Mouse (Mus musculus) embryonic facial prominence, embryonic 11.5 days (tissue): ENCODE data around the gene Sesn1. TPM values are rescaled to one million over a fixed set of nuclear protein-coding genes. Genes with fewer than 3 reads are reported as not detected.

Experiments
- ATAC-seq: fragments of 200-750 bp; cut with Nextera tagmentation; replicated peaks from 2 replicates; pipeline ENCODE4 v1.8.0; 2017; ENCODE audit warnings: low read depth; ENCODE audit not compliant: insufficient number of reproducible peaks, low FRiP score, low TSS enrichment
- DNase-seq: peaks from one replicate; pipeline ENCODE4 v3.0.0-alpha.2; 2015; ENCODE audit warnings: low spot score
- H3K27ac ChIP-seq: fragments of 300-500 bp; sonication (generic); replicated peaks from 2 replicates; pipeline ENCODE4 v1.5.1; 2014; ENCODE audit warnings: mild to moderate bottlenecking, low read depth, low read length, control low read depth
- H3K27me3 ChIP-seq: fragments of 300-500 bp; sonication (generic); 2 replicates; pipeline ENCODE4 v1.6.1; 2014; ENCODE audit warnings: mild to moderate bottlenecking, low read length, moderate library complexity, mixed read lengths; ENCODE audit not compliant: control insufficient read depth, insufficient read depth
- H3K36me3 ChIP-seq: fragments of 300-500 bp; sonication (generic); replicated peaks from 2 replicates; pipeline ENCODE4 v1.6.1; 2014; ENCODE audit warnings: low read depth, mild to moderate bottlenecking, low read length, moderate library complexity, mixed read lengths; ENCODE audit not compliant: control insufficient read depth, insufficient read depth
- H3K4me1 ChIP-seq: fragments of 300-500 bp; sonication (generic); 2 replicates; pipeline ENCODE4 v1.6.1; 2014; ENCODE audit warnings: low read length, mixed read lengths; ENCODE audit not compliant: control insufficient read depth, insufficient read depth
- H3K4me2 ChIP-seq: fragments of 300-500 bp; sonication (generic); 2 replicates; pipeline ENCODE4 v1.6.1; 2014; ENCODE audit warnings: low read depth, mild to moderate bottlenecking, control low read depth, low read length, moderate library complexity
- H3K4me3 ChIP-seq: fragments of 300-500 bp; sonication (generic); 2 replicates; pipeline ENCODE4 v1.5.1; 2014; ENCODE audit warnings: low read depth, low read length, control low read depth
- H3K9ac ChIP-seq: fragments of 300-500 bp; sonication (generic); replicated peaks from 2 replicates; pipeline ENCODE4 v1.6.1; 2014; ENCODE audit warnings: mild to moderate bottlenecking, control low read depth, low read length
- H3K9me3 ChIP-seq: fragments of 300-500 bp; sonication (generic); replicated peaks from 2 replicates; pipeline ENCODE4 v1.6.1; 2016; ENCODE audit warnings: mild to moderate bottlenecking, low read length, inconsistent platforms, mixed read lengths; ENCODE audit not compliant: control insufficient read depth
- WGBS: fragments of 180-500 bp; shearing (Covaris S2); extraction: QIAGEN DNeasy Blood & Tissue Kit; methylation state at CpG from one replicate; pipeline ENCODE4 v1.1.7; 2014; 5-methylcytosine and 5-hydroxymethylcytosine counted together
- polyA plus RNA-seq: library from polyadenylated mRNA; unstranded; fragments of >200 nt; fragmentation: Nextera tagmentation; extraction: Ambion mirVana; gene quantifications from 2 replicates; pipeline ENCODE4 v1.2.1, GENCODE M21; 2014

Gene Sesn1
- polyA plus RNA-seq, 1 experiment from 2014 or later: 35.5 TPM

- WGBS: 92% methylated on average over 4 of the region's 4 CpGs
- Histone ChIP-seq H3K36me3 (no peaks in the 10 kb centered on the region; the same call in 1 of the 2 replicates), H3K4me1 (no peaks in the 10 kb centered on the region), H3K9me3 (no peaks in the 10 kb centered on the region), H3K4me3 (no peak overlapping the region), H3K27ac (no peak overlapping the region), H3K27me3 (no peaks in the 10 kb centered on the region), H3K9ac (no peak overlapping the region), H3K4me2 (no peak overlapping the region)
- ATAC-seq (no peak), DNase-seq (no peak)
Observed at GRCm38 (mm10) chr10:41907950-41908349, 98.2 kb downstream of the Sesn1 start.

GRCm38 (mm10) chr10:41908899-41909298, 99.2 kb downstream of the Sesn1 start:
- Histone ChIP-seq H3K4me1 (no peaks in the 10 kb centered on the region), H3K36me3 (no peaks in the 10 kb centered on the region), H3K4me2 (no peak overlapping the region), H3K9me3 (no peaks in the 10 kb centered on the region), H3K27ac (no peak overlapping the region), H3K9ac (no peak overlapping the region), H3K27me3 (no peaks in the 10 kb centered on the region), H3K4me3 (no peak overlapping the region)
- DNase-seq (no peak), ATAC-seq (no peak)
- WGBS: 76% methylated on average over 6 of the region's 6 CpGs

- Histone ChIP-seq H3K4me2 (no peak overlapping the region), H3K9ac (no peak overlapping the region), H3K4me1 (no peaks in the 10 kb centered on the region), H3K36me3 (no peaks in the 10 kb centered on the region), H3K27ac (no peak overlapping the region), H3K27me3 (no peaks in the 10 kb centered on the region), H3K4me3 (no peak overlapping the region), H3K9me3 (no peaks in the 10 kb centered on the region)
- ATAC-seq: no peak
- no peak for DNase-seq
- 91% methylated on average over 8 of the region's 8 CpGs for whole genome bisulfite sequencing
Observed at GRCm38 (mm10) chr10:41912290-41912994, 102.7 kb downstream of the Sesn1 start.

- Histone ChIP-seq H3K4me2 (no peak overlapping the region), H3K36me3 (no peaks in the 10 kb centered on the region), H3K4me1 (no peaks in the 10 kb centered on the region), H3K27ac (no peak overlapping the region), H3K9ac (no peak overlapping the region), H3K4me3 (no peak overlapping the region), H3K27me3 (no peaks in the 10 kb centered on the region), H3K9me3 (no peaks in the 10 kb centered on the region)
- 86% methylated on average over 14 of the region's 14 CpGs for WGBS
- DNase-seq (no peak), ATAC-seq (no peak)
Observed at GRCm38 (mm10) chr10:41926726-41927125, 117.0 kb downstream of the Sesn1 start.

GRCm38 (mm10) chr10:41930966-41931365, 121.2 kb downstream of the Sesn1 start:
- H3K27me3 ChIP-seq: no peaks in the 10 kb centered on the region
- no peak overlapping the region for H3K4me2 ChIP-seq
- no peak overlapping the region for H3K27ac ChIP-seq
- H3K9me3 ChIP-seq: no peaks in the 10 kb centered on the region
- H3K4me1 ChIP-seq: peaks cover 2% of the 10 kb centered on the region; the same call in 1 of the 2 replicates
- DNase-seq (no peak), ATAC-seq (no peak)
- WGBS: 63% methylated on average over 4 of the region's 4 CpGs
- H3K9ac ChIP-seq: no peak overlapping the region
- H3K36me3 ChIP-seq: no peaks in the 10 kb centered on the region
- H3K4me3 ChIP-seq: no peak overlapping the region

GRCm38 (mm10) chr10:41931962-41932361, 122.2 kb downstream of the Sesn1 start:
- WGBS: 84% methylated on average over 12 of the region's 12 CpGs

GRCm38 (mm10) chr10:41932943-41933342, 123.2 kb downstream of the Sesn1 start:
- Histone ChIP-seq H3K9ac (no peak overlapping the region), H3K4me3 (no peak overlapping the region), H3K4me1 (peaks cover 2% of the 10 kb centered on the region; the same call in 1 of the 2 replicates), H3K36me3 (no peaks in the 10 kb centered on the region), H3K9me3 (no peaks in the 10 kb centered on the region), H3K27me3 (no peaks in the 10 kb centered on the region), H3K4me2 (no peak overlapping the region), H3K27ac (no peak overlapping the region)
- WGBS: 86% methylated on average over 5 of the region's 5 CpGs
- DNase-seq (no peak), ATAC-seq (no peak)

More at GRCm38 (mm10) chr10:41931962-41932361, 122.2 kb downstream of the Sesn1 start:
- Histone ChIP-seq H3K27me3 (no peaks in the 10 kb centered on the region), H3K4me3 (no peak overlapping the region), H3K4me1 (peaks cover 2% of the 10 kb centered on the region; the same call in 1 of the 2 replicates), H3K4me2 (no peak overlapping the region), H3K27ac (no peak overlapping the region), H3K9me3 (no peaks in the 10 kb centered on the region), H3K36me3 (no peaks in the 10 kb centered on the region), H3K9ac (no peak overlapping the region)
- no peak for ATAC-seq
- DNase-seq: no peak

GRCm38 (mm10) chr10:41933536-41933935, 123.8 kb downstream of the Sesn1 start:
- H3K9ac ChIP-seq: no peak overlapping the region
- ATAC-seq (no peak), DNase-seq (peak; percentile 60)
- H3K36me3 ChIP-seq: no peaks in the 10 kb centered on the region
- H3K27me3 ChIP-seq: no peaks in the 10 kb centered on the region
- 63% methylated on average over 6 of the region's 6 CpGs for WGBS
- H3K4me2 ChIP-seq: no peak overlapping the region
- H3K27ac ChIP-seq: no peak overlapping the region
- no peak overlapping the region for H3K4me3 ChIP-seq
- H3K9me3 ChIP-seq: no peaks in the 10 kb centered on the region
- peaks cover 2% of the 10 kb centered on the region; the same call in 1 of the 2 replicates for H3K4me1 ChIP-seq
